Mouse (Mus musculus): ENCODE data around the gene Schip1.

The Schip1 gene

DNA sequence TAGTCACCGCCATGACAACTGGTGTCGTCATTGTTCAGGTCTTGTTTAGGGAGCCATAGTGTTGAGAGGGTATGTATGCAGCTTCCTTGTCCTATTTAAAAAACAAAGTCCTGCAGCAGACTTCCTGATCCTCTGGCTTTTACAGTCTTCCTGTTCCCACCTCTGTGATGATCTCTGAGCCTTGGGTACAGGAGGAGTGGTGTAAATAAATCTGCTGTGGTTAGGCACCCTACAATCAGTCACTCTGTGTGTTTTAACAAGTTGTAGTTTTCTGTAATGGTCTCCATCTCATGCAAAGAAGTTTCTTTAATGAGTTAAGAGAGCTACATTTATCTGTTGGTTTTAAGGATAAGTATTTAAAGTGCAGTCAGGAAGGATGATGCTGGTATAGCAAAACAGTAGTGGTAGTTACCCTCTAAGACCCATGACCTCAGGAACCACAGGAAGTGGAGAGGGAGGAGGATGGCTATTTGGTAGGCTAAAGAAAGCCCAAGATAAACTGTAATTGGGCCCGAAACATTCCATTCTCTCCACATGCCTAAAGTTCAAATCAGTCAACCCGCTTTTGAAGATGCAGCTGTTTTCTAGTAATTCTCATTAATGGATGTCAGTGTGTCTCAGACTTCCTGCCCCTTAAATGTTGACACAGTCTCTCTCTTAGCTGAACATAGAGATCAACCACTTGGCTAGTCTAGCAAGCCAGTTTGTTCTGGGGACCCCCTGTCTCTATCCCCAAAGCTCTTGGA is 592.2 kb downstream of the Schip1 start:
- intact Hi-C loops (cut with DNase I) = no loop called here

DNA sequence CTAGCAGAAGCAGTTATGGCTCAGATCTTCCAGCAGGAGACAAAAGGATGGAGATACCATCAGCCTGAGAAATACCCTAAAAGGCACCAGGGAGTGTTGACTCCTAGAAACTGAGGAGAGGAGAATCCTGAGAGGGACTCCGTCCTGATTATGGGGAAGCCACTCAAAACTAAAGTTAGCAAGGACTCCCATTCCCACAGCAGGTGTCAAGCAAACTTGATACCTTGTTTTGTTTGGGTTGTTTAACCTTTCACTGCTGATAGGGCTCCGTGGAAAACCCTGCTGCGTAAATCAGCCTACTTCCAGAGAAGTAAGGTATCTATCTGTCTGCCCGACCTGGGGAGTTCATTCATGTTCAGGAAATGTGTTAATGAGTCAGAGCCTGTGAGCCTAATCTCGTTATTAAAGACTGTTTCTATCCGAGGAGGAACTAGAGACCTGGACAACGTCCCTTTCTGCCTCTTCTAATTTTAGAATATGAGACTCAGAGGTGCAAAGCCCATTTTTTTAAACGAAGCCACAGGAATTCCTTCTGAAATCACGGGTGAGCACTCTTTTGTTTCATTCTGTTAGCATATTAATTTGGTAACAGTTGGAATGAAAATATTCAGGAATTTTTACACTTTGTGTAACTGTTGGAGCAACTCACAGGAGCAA is 593.1 kb downstream of the Schip1 start:
- intact Hi-C loops (cut with DNase I) = no loop called here

GRCm38 (mm10) chr3:68659996-68660395 is 595.4 kb downstream of the Schip1 start:
- intact Hi-C loops (cut with DNase I) = no loop called here

DNA sequence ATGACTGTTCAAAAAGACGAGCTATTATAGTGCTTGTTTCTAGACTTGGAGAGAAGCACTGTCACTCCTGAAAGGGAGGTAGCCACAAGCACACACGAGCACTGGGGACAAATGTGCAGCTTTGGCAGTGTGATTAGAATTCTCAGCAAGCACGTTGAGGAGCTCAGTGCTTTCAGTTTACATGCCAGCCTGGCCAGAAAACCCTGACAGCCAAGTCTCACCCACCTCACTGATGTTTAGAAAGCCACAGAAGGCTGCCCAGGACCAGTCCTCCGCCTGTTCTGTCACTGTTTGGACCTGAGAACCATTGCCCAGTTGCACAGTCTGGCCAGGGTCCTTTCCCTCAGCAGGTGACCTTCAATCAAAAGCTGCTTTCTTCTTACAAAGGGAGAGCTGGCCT is 595.9 kb downstream of the Schip1 start:
- intact Hi-C loops (cut with DNase I) = no loop called here

DNA sequence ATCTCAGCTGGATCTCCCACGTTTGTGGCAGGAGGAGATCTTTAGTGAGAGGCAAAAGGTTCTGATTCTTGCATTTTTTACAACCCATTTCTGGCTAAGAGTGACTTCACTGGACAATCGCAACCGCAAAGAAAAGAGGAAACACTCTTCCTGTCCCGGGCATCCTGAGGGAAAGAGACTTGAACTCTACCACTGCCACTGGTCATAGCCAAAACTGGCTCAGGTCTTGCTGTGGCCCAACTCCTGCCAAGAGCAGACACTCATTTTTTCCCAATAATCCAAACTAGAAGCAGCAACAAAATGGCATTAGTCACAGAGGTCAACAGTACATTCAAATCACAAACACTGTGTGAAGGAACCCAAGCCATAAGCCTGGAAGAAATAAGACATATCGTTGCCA is 597.8 kb downstream of the Schip1 start:
- intact Hi-C loops (cut with DNase I) = no loop called here

DNA sequence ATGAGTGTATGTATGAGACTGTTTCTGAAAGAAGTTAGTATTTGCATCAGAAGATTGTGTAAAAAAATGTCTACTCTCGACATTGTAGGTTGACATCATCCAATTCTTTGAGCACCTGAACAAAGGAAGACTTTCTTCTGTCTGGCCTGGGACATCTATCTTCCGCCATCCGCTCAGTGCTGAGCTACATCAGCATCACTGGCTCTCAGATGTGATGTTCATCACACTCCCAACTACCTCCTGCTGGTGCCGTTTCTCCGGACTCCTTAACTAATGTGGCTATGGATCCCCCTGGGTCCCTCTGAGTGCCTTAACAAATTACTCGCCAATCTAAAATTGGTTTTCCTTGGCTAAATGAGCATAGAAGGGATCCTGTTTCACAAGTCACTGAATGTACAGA is 599.7 kb downstream of the Schip1 start:
- intact Hi-C loops (cut with DNase I) = no loop called here

DNA sequence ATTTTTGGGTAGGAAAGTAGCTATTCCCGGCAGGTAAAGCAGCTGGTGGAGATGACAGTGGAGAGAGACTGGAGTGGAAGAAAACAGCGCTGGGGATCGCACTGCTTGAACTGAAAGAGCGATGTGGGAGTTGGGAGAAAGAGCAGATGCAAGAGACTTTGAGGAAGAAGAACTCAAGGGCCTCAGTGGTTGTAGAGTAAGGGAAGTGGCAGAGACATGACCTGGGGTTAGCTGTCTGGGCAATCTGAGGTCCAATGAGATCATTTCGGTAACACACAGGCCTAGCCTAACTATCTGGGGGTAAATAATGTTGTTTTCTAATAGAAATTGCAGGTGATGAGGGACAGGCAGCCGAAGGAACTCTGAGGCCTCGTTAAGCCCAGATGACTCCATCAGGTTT is 601.8 kb downstream of the Schip1 start:
- intact Hi-C loops (cut with DNase I) = no loop called here

DNA sequence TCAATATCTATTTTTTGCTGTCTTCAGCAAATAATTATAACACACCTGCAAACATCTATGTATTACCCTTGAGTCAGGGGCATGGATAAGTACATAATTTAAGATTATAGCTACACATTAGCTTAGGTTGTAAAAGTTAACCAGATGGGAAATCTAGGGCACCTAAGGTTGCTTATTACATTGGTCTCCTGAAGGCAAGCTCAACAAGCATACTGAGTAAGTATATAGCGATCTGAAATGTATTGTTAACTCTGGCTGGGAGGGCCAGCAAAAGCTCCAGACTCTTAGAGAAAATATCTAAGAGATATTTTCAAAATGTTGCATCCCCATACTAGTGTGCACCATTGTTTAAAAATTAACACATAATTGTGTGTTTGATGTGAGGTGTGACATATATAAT is 603.2 kb downstream of the Schip1 start:
- intact Hi-C loops (cut with DNase I) = no loop called here

DNA sequence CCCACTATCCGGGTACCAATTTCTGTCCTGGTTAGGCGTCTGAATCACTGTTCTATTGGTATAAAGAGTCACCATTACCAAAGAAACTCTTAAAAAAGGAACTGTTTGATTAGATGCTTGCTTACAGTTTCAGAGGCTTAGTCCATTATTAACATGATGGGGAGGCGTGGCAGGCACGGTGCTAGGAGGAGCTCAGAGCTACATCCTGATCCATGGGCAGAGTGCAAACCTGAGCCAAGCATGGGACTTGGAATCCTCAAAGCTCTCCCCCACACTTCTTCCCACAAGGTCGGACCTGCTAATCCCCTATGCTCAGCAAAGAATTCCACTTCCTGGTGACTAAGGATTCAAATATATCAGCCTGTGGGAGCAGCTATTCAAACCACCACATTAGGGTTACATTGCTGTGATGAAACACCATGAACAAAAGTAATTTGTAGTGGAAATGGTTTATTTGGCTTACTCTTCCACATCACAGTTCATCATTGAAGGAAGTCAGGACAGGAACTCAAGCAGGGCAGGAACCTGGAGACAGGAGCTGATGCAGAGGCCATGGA is 604.9 kb downstream of the Schip1 start:
- intact Hi-C loops (cut with DNase I) = no loop called here

DNA sequence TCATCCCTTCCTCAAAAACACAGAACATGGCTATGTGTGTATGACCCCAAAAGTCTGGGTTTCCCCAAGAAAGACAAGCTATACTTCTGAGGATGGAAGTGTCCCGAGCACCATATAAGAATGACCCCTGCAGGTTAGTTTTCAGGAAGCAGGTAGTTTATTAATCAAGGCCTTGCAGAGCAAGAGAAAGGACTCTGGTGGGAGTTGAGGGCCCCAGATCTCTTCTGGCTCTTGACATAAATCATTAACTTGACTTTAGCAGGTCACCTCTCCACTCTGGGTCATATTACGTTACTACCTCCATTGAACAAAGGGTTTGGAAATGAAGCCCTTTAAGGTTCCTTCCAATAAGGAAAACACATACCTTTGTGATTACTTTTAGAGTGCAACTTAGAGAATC is 610.1 kb downstream of the Schip1 start:
- intact Hi-C loops (cut with DNase I) = no loop called here

- intact Hi-C loops (cut with DNase I) = no loop called here
These were observed 610.7 kb downstream of the Schip1 start for GRCm38 (mm10) chr3:68675216-68675835.

All from adrenal gland (tissue).